Mouse (Mus musculus): ENCODE measurements at regions not wholly inside any gene's neighbourhood (a gene's known extent, or its start where the extent isn't known, plus 50 kb on each side); places are given as distances from the start of the nearest gene placed in this dataset.

GRCm38 (mm10) chr5:75465701-75466100, 109.0 kb upstream of the Kit start:
- in situ Hi-C loops (cut with MboI, MseI) = loop anchor here in 1 of 2 experiments (10.0 kb wide), 1 partner anchor 231 kb away; no protein-coding TSS in a partner anchor

- in situ Hi-C loops (cut with MboI, MseI) = loop anchor here in 1 of 2 experiments (10.0 kb wide), 1 partner anchor 232 kb away; no protein-coding TSS in a partner anchor
Observed at GRCm38 (mm10) chr5:75466941-75467340, 107.8 kb upstream of the Kit start.

- in situ Hi-C loops (cut with MboI, MseI) = loop anchor here in 1 of 2 experiments (10.0 kb wide), 1 partner anchor 233 kb away; no protein-coding TSS in a partner anchor
Observed at GRCm38 (mm10) chr5:75467916-75468315, 106.8 kb upstream of the Kit start.

GRCm38 (mm10) chr5:75471010-75471409, 103.7 kb upstream of the Kit start:
- in situ Hi-C loops (cut with MboI, MseI) = no loop called here

GRCm38 (mm10) chr5:75472484-75472883, 102.2 kb upstream of the Kit start:
- in situ Hi-C loops (cut with MboI, MseI) = no loop called here

GRCm38 (mm10) chr5:75475414-75475813, 99.3 kb upstream of the Kit start:
- in situ Hi-C loops (cut with MboI, MseI) = no loop called here

GRCm38 (mm10) chr5:75478499-75478898, 96.2 kb upstream of the Kit start:
- in situ Hi-C loops (cut with MboI, MseI) = no loop called here

GRCm38 (mm10) chr5:75479149-75479548, 95.6 kb upstream of the Kit start:
- in situ Hi-C loops (cut with MboI, MseI) = no loop called here

- in situ Hi-C loops (cut with MboI, MseI) = no loop called here
Observed at GRCm38 (mm10) chr5:75481595-75481994, 93.1 kb upstream of the Kit start.

GRCm38 (mm10) chr5:75484330-75484729, 90.4 kb upstream of the Kit start:
- in situ Hi-C loops (cut with MboI, MseI) = no loop called here

GRCm38 (mm10) chr5:75490806-75491205, 83.9 kb upstream of the Kit start:
- in situ Hi-C loops (cut with MboI, MseI) = no loop called here

GRCm38 (mm10) chr5:75494143-75494542, 80.6 kb upstream of the Kit start:
- in situ Hi-C loops (cut with MboI, MseI) = no loop called here

GRCm38 (mm10) chr5:75499053-75499452, 75.7 kb upstream of the Kit start:
- in situ Hi-C loops (cut with MboI, MseI) = no loop called here

GRCm38 (mm10) chr5:75499695-75500094, 75.0 kb upstream of the Kit start:
- in situ Hi-C loops (cut with MboI, MseI) = no loop called here

- in situ Hi-C loops (cut with MboI, MseI) = no loop called here
Observed at GRCm38 (mm10) chr5:75500654-75501416, 73.9 kb upstream of the Kit start.

- in situ Hi-C loops (cut with MboI, MseI) = no loop called here
Observed at GRCm38 (mm10) chr5:75503673-75504072, 71.0 kb upstream of the Kit start.

- in situ Hi-C loops (cut with MboI, MseI) = no loop called here
Observed at GRCm38 (mm10) chr5:75512521-75513422, 61.9 kb upstream of the Kit start.

GRCm38 (mm10) chr5:75518213-75518612, 56.5 kb upstream of the Kit start:
- in situ Hi-C loops (cut with MboI, MseI) = no loop called here

GRCm38 (mm10) chr5:75523041-75523678, 51.6 kb upstream of the Kit start:
- in situ Hi-C loops (cut with MboI, MseI) = no loop called here

Measured in T-helper 17 cell (primary cell).